Mouse (Mus musculus): ENCODE measurements around the gene Kdsr. TPM values are rescaled to one million over a fixed set of nuclear protein-coding genes. Genes with fewer than 3 reads are reported as not detected.

Kdsr gene
- total and polyA plus RNA-seq, 3 experiments, result 15.1 to 20.3 TPM; not detected in 1

DNA sequence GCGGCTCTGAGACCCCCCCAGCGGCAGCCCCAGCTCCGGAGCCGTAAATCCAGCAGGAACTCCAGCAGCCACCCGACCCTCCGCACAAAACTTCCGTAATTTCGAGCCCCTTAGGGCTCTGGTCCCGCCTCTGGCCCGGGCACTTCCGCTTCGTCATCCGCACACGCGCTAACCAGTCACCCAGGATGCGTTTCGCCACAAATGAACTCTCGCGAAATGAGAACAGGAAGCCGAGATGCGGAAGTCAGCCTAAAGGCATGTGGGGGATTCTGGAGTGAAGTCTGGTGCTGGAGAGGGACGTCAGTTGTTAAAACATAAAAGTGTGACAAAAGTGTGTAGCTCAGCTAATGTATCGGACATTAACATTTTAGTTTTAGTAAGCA is 37.0 kb upstream of the Kdsr start, which contains the start of gene Vps4b (continued):
- peak; percentile 98 for TF ChIP-seq CHD2 (IDR thresholded peaks at IDR 0.05; ENCODE audit: low read length)

DNA sequence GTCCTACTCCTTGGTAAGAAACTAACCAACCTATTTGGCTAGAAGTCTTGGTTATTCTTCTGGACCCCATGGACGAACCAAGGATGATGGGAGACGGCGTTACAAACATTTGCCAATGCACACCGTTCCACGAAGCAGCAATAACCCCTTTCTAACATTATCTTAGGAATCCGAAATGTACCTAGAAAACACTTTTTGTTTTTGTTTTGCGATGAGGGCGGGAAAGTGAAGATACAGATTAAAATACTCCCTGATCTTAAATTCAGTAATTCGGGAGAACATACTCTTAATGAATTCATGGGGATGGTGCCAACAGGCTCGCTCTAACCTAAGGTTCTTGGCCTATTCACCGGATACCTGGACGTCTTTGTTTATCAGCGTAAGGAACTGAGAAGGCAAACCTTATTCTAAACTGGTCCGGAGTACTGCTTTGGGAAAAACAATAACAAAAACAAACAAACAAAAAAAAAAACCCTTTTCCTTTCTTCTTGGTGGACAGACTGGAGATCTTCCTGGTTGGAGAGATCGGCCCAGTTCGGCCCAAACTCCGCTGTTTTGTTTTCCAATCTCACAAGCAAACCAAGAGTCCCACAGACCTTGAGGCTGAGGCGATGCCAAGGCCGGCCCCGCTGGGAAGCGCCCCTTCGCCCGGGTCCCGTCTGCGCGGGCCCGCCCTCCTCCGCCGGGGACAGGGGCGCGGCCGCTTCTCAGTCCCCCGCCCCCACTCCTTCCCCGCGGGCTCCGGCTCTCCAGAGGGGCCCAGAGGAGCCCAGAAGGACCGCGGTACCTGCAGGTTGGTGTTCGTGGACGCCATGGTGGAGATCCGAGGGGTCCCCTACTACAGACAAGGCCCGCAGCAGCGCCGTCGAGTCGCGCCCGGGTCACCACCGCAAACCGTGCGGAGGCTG is 36.4 kb upstream of the Kdsr start:
- DNase-seq (ENCODE audit: low read depth, low spot score), result peak; percentile 57
- peak overlapping the region; percentile 86 for H3K27ac ChIP-seq (ENCODE audit: control insufficient read depth, low read depth, low read length)
- H3K4me3 ChIP-seq (ENCODE audit: control insufficient read depth in 1 of 2, insufficient read depth in 1 of 2, low read depth in 2 of 2, low read length in 2 of 2), result peak overlapping the region; percentile 91 to 99
- no peaks in the 10 kb centered on the region for H3K9me3 ChIP-seq (replicated peaks; ENCODE audit: insufficient read depth, low read length)
- H3K4me1 ChIP-seq (ENCODE audit: control insufficient read depth in 1 of 2, insufficient read depth in 2 of 2, low read length in 2 of 2), result peaks cover 17 to 20% of the 10 kb centered on the region in 2 experiments
- TF ChIP-seq ZC3H11A (IDR thresholded peaks at IDR 0.05; ENCODE audit: low read depth, low read length), result 0 out of 2 replicates have a peak, but pooled peaks have one; percentile 4
- TF ChIP-seq E2F4 (IDR thresholded peaks at IDR 0.05; ENCODE audit: borderline replicate concordance, low read depth, low read length), result 0 out of 2 replicates have a peak, but pooled peaks have one; percentile 62
- TF ChIP-seq NRF1 (IDR thresholded peaks at IDR 0.05; ENCODE audit: insufficient read depth, low read depth, low read length, poor library complexity, severe bottlenecking), result 0 out of 2 replicates have a peak, but pooled peaks have one; percentile 22
- 0 out of 2 replicates have a peak, but pooled peaks have one; percentile 22 for TF ChIP-seq TCF12 (IDR thresholded peaks at IDR 0.05; ENCODE audit: low read depth, low read length)
- TF ChIP-seq CHD1 (IDR thresholded peaks at IDR 0.05; ENCODE audit: low read depth, low read length), result peak; percentile 97
- TF ChIP-seq KAT2A (conservative IDR thresholded peaks at IDR 0.05; ENCODE audit: low read depth, low read length), result 0 out of 2 replicates have a peak, but pooled peaks have one; percentile 33
- 0 out of 2 replicates have a peak, but pooled peaks have one; percentile 9 for TF ChIP-seq ZNF384 (IDR thresholded peaks at IDR 0.05; ENCODE audit: low read depth, low read length)
- TF ChIP-seq ZKSCAN1 (IDR thresholded peaks at IDR 0.05; ENCODE audit: low read depth, low read length), result no peak
- TF ChIP-seq ELF1 (IDR thresholded peaks at IDR 0.05; ENCODE audit: low read depth, low read length), result peak; percentile 35; the same call in 1 of the 2 replicates
- TF ChIP-seq HCFC1 (IDR thresholded peaks at IDR 0.05; ENCODE audit: low read depth, low read length), result 0 out of 2 replicates have a peak, but pooled peaks have one; percentile 30
- peak; percentile 47; the same call in 1 of the 2 replicates for TF ChIP-seq MYC (IDR thresholded peaks at IDR 0.05; ENCODE audit: low read depth, low read length)
- TF ChIP-seq RCOR1 (IDR thresholded peaks at IDR 0.05; ENCODE audit: low read depth, low read length), result no peak
- no peak for TF ChIP-seq JUND (IDR thresholded peaks at IDR 0.05; ENCODE audit: low read depth, low read length)
- no peak for TF ChIP-seq ZMIZ1 (IDR thresholded peaks at IDR 0.05; ENCODE audit: low read depth, low read length)
- no peak for TF ChIP-seq RAD21 (IDR thresholded peaks at IDR 0.05; ENCODE audit: low read depth, low read length)
- H3K27me3 ChIP-seq (ENCODE audit: control insufficient read depth in 1 of 2, insufficient read depth in 2 of 2, low read length in 2 of 2), result no peaks in the 10 kb centered on the region
- H3K79me2 ChIP-seq (ENCODE audit: control insufficient read depth, insufficient read depth, low read length, poor library complexity), result peaks cover 39% of the 10 kb centered on the region
- peak overlapping the region; percentile 99 for H3K9ac ChIP-seq (ENCODE audit: control insufficient read depth, low read depth, low read length, poor library complexity, severe bottlenecking)
- H3K36me3 ChIP-seq (ENCODE audit: control insufficient read depth in 1 of 2, insufficient read depth in 2 of 2, low read length in 2 of 2), result peaks cover 11 to 50% of the 10 kb centered on the region in 2 experiments

All from MEL (cell line).